Mouse (Mus musculus) liver, postnatal 0 days (tissue): ENCODE measurements around the gene Uchl3.

Experiments
- CTCF ChIP-seq: sonication (generic); IDR thresholded peaks from 2 replicates; pipeline ENCODE4 v1.5.1; 2016; ENCODE audit warnings: antibody characterized with exemption, low read depth
- EP300 ChIP-seq: IDR thresholded peaks from 2 replicates; pipeline ENCODE4 v1.6.1; 2016; ENCODE audit warnings: antibody characterized with exemption, low read depth, mild to moderate bottlenecking

GRCm38 (mm10) chr14:101714414-101714813, 60.6 kb downstream of the Uchl3 start:
- TF ChIP-seq EP300: no peak
- no peak for TF ChIP-seq CTCF
